Mouse (Mus musculus): ENCODE results near the gene Tst.

DNA sequence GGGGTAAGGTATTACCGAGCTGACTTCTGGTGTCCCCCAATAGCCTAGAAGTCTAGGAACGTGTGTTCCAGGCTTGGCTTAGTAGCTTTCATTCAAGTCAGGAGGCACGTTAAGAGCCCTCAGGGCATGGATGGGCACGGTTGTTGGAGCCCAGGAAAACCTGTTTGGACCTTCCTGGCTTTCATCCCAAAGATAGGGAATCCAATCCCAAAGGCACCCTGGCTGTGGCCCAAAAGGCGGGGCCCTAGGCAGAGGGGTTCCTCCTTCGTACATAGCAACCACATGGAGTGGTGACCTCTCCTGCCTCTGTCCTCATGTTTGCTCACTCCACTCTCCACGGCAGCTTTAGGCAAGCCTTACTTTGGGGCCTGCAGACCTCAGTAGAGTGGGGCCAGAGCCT is 3.3 kb downstream of the Tst start:
- no peak for TF ChIP-seq CTCF (IDR thresholded peaks at IDR 0.05; ENCODE audit: low read depth)
- TF ChIP-seq EP300 (optimal IDR thresholded peaks at IDR 0.05): no peak

Measured in stomach, postnatal 0 days (tissue).